Mouse (Mus musculus): ENCODE measurements at regions not wholly inside any gene's neighbourhood (a gene's known extent, or its start where the extent isn't known, plus 50 kb on each side); places are given as distances from the start of the nearest gene placed in this dataset.

DNA sequence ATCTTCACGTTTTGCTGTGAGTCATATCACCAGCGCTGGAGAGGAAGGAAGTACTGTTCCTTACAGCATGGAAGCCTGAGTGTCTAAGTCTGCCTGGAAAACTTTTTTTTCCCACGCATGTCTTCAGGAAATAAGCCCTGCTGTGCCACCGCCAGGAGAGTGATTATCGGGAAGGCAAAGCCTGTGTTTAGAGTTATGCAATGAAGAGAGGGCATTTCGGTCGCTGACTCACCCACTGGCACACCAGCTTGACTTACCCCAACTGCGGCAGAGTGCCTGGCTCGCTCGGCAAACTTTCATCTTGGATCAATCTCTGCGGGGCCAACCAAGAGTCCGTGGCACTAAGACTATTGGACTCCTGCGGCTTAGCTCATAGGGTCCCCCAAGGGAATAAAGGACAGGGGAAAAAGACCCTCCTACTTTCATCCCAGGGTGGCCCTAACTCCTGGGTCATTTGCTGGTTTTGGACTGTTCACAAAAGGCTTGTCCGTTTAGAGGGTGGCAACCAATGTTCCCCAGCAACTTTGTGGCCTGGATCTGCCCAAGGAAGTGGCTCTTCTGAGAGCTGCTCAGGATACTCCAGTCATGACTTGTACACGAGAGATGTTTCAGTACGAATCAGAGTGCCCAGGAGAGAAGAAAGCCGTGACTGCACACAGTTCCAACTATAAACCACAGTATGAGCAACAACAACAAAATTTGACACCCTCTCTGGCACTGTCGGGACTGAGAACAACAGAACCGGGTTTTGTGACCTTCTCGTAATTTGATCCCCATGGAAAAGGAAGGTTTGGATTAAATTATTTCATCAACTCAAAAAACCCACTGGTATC is 248.3 kb downstream of the Zfp36l1 start:
- no peak for TF ChIP-seq CTCF (IDR thresholded peaks at IDR 0.05; ENCODE audit: low read depth)
- no peak for TF ChIP-seq EP300 (IDR thresholded peaks at IDR 0.05; ENCODE audit: low read depth)
